Mouse (Mus musculus): Measurements from ENCODE around the gene Rnf6. TPM values are rescaled to one million over a fixed set of nuclear protein-coding genes. Genes with fewer than 3 reads are reported as not detected.

Rnf6 gene
- total RNA-seq, 1 experiment, result 25.1 TPM

- TF ChIP-seq MAFK (IDR thresholded peaks at IDR 0.05; ENCODE audit: insufficient read depth, low read depth, low read length) (no peak), HCFC1 (IDR thresholded peaks at IDR 0.05; ENCODE audit: borderline replicate concordance, insufficient read depth, low read length) (no peak), CHD2 (IDR thresholded peaks at IDR 0.05; ENCODE audit: low read depth, low read length) (no peak), ZC3H11A (IDR thresholded peaks at IDR 0.05; ENCODE audit: borderline replicate concordance, low read depth, low read length) (no peak), ZNF384 (IDR thresholded peaks at IDR 0.05; ENCODE audit: low read depth, low read length) (no peak)
- Histone ChIP-seq H3K27ac (ENCODE audit: insufficient read depth, low read depth, low read length, poor library complexity, severe bottlenecking) (no peak overlapping the region), H3K4me1 (ENCODE audit: control insufficient read depth in 2 of 2, insufficient read depth in 2 of 2, low read length in 2 of 2, poor library complexity in 1 of 2) (no peaks in the 10 kb centered on the region), H3K9ac (ENCODE audit: insufficient read depth, low read depth, low read length, poor library complexity, severe bottlenecking) (peak overlapping the region; percentile 90; the same call in 1 of the 2 replicates), H3K9me3 (ENCODE audit: control insufficient read depth, insufficient read depth, low read depth, low read length) (no peaks in the 10 kb centered on the region), H3K36me3 (ENCODE audit: control insufficient read depth, insufficient read depth, low read length, poor library complexity, severe bottlenecking) (no peaks in the 10 kb centered on the region), H3K4me3 (ENCODE audit: insufficient read depth in 1 of 2, low read depth in 1 of 2, low read length in 2 of 2, poor library complexity in 1 of 2, severe bottlenecking in 1 of 2) (peak overlapping the region; percentile 94 to 97)
- in situ Hi-C loops (cut with MboI; ENCODE audit: low sequenced_read_pairs in 2 of 2, unreplicated experiment in 2 of 2), result no loop called here
- no peak for DNase-seq (ENCODE audit: low read depth, low spot score)
Measured at GRCm38 (mm10) chr5:146221722-146222121, 367 bp upstream of the Rnf6 start.

DNA sequence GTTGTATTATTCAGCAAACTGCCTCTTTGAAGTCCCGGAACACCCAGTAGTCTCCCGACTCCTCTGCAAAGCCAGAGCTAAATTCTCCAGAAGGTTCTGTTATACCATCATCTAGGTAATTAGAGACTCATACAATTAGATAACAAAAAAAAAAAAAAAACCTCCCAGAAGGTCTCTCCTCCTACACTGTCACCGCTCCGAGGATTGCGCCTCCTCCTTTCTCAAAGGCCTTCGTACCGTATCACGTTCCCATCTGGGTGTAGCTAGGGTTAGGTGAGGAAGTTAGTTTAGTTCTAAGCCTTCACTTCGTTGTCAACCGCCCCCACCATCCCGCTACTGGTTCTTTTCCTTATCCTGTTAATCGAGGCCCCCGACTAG, 865 bp downstream of the Rnf6 start:
- peak overlapping the region; percentile 94 for H3K4me3 ChIP-seq (ENCODE audit: insufficient read depth in 1 of 2, low read depth in 1 of 2, low read length in 2 of 2, poor library complexity in 1 of 2, severe bottlenecking in 1 of 2)
- no peaks in the 10 kb centered on the region for H3K4me1 ChIP-seq (ENCODE audit: control insufficient read depth in 2 of 2, insufficient read depth in 2 of 2, low read length in 2 of 2, poor library complexity in 1 of 2)
- no peak for DNase-seq (ENCODE audit: low read depth, low spot score)
- no peaks in the 10 kb centered on the region for H3K9me3 ChIP-seq (ENCODE audit: control insufficient read depth, insufficient read depth, low read depth, low read length)
- peak overlapping the region; percentile 53 for H3K9ac ChIP-seq (ENCODE audit: insufficient read depth, low read depth, low read length, poor library complexity, severe bottlenecking)
- no peak overlapping the region for H3K27ac ChIP-seq (ENCODE audit: insufficient read depth, low read depth, low read length, poor library complexity, severe bottlenecking)
- H3K36me3 ChIP-seq (ENCODE audit: control insufficient read depth, insufficient read depth, low read length, poor library complexity, severe bottlenecking), result peaks cover 2% of the 10 kb centered on the region; the same call in 1 of the 2 replicates
- in situ Hi-C loops (cut with MboI; ENCODE audit: low sequenced_read_pairs in 2 of 2, unreplicated experiment in 2 of 2), result no loop called here
- TF ChIP-seq ZNF384 (IDR thresholded peaks at IDR 0.05; ENCODE audit: low read depth, low read length), result no peak
- TF ChIP-seq MAFK (IDR thresholded peaks at IDR 0.05; ENCODE audit: insufficient read depth, low read depth, low read length), result no peak
- TF ChIP-seq HCFC1 (IDR thresholded peaks at IDR 0.05; ENCODE audit: borderline replicate concordance, insufficient read depth, low read length), result no peak
- no peak for TF ChIP-seq CHD2 (IDR thresholded peaks at IDR 0.05; ENCODE audit: low read depth, low read length)
- no peak for TF ChIP-seq ZC3H11A (IDR thresholded peaks at IDR 0.05; ENCODE audit: borderline replicate concordance, low read depth, low read length)

DNA sequence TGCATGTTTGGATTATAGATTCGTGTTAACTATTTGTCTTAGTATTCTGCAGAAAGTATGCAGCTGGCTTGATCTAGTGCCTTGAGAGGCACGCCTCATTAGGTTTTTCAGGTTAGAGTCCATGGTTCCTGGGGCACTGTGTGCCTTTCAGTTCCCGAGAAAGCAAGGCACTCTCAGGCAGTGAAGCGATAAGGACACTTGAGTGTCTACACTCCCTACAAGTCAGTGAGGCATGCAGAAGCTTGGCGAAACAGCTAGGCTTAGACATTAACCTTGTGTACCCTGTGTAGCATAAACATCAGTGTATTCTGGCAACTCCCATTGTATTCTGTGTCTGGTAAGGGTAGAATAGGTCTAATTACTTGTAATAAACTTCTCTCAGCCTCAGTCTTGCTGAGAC, 15.8 kb downstream of the Rnf6 start:
- H3K4me3 ChIP-seq (ENCODE audit: insufficient read depth in 1 of 2, low read depth in 1 of 2, low read length in 2 of 2, poor library complexity in 1 of 2, severe bottlenecking in 1 of 2), result no peak overlapping the region

DNA sequence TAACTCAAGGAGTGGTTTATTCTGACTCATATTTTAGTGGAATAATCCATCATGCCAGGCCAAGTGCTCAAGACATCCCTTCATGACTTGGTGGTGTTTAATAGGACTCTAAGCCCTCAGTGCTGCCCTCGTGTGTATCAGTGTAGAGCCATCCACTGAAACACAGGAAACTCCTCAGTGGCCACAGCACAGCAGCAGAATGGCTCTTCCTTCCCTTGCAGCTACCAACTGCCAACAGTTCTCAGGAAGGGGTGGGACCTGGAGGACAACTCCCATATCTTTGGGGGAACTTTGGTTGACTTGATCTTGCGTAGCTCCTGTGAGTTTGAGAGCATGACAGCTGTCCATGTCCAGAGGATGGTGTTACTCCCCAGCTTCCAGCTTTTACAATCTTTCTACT, 17.4 kb downstream of the Rnf6 start:
- peaks cover 9% of the 10 kb centered on the region for H3K36me3 ChIP-seq (ENCODE audit: control insufficient read depth, insufficient read depth, low read length, poor library complexity, severe bottlenecking)
- no peaks in the 10 kb centered on the region for H3K4me1 ChIP-seq (ENCODE audit: control insufficient read depth in 2 of 2, insufficient read depth in 2 of 2, low read length in 2 of 2, poor library complexity in 1 of 2)
- no peaks in the 10 kb centered on the region for H3K9me3 ChIP-seq (ENCODE audit: control insufficient read depth, insufficient read depth, low read depth, low read length)
- DNase-seq (ENCODE audit: low read depth, low spot score), result no peak
- H3K27ac ChIP-seq (ENCODE audit: insufficient read depth, low read depth, low read length, poor library complexity, severe bottlenecking), result no peak overlapping the region
- in situ Hi-C loops (cut with MboI; ENCODE audit: low sequenced_read_pairs in 2 of 2, unreplicated experiment in 2 of 2), result no loop called here
- no peak overlapping the region for H3K4me3 ChIP-seq (ENCODE audit: insufficient read depth in 1 of 2, low read depth in 1 of 2, low read length in 2 of 2, poor library complexity in 1 of 2, severe bottlenecking in 1 of 2)
- TF ChIP-seq HCFC1 (IDR thresholded peaks at IDR 0.05; ENCODE audit: borderline replicate concordance, insufficient read depth, low read length) (no peak), ZC3H11A (IDR thresholded peaks at IDR 0.05; ENCODE audit: borderline replicate concordance, low read depth, low read length) (no peak), CHD2 (IDR thresholded peaks at IDR 0.05; ENCODE audit: low read depth, low read length) (no peak), MAFK (IDR thresholded peaks at IDR 0.05; ENCODE audit: insufficient read depth, low read depth, low read length) (no peak), ZNF384 (IDR thresholded peaks at IDR 0.05; ENCODE audit: low read depth, low read length) (no peak)
- H3K9ac ChIP-seq (ENCODE audit: insufficient read depth, low read depth, low read length, poor library complexity, severe bottlenecking), result no peak overlapping the region

More for the DNA sequence above, 15.8 kb downstream of the Rnf6 start:
- in situ Hi-C loops (cut with MboI; ENCODE audit: low sequenced_read_pairs in 2 of 2, unreplicated experiment in 2 of 2), result no loop called here
- no peak overlapping the region for H3K27ac ChIP-seq (ENCODE audit: insufficient read depth, low read depth, low read length, poor library complexity, severe bottlenecking)
- TF ChIP-seq CHD2 (IDR thresholded peaks at IDR 0.05; ENCODE audit: low read depth, low read length) (no peak), HCFC1 (IDR thresholded peaks at IDR 0.05; ENCODE audit: borderline replicate concordance, insufficient read depth, low read length) (no peak), ZC3H11A (IDR thresholded peaks at IDR 0.05; ENCODE audit: borderline replicate concordance, low read depth, low read length) (no peak)
- no peaks in the 10 kb centered on the region for H3K4me1 ChIP-seq (ENCODE audit: control insufficient read depth in 2 of 2, insufficient read depth in 2 of 2, low read length in 2 of 2, poor library complexity in 1 of 2)
- no peak overlapping the region for H3K9ac ChIP-seq (ENCODE audit: insufficient read depth, low read depth, low read length, poor library complexity, severe bottlenecking)
- DNase-seq (ENCODE audit: low read depth, low spot score), result no peak
- peaks cover 14% of the 10 kb centered on the region for H3K36me3 ChIP-seq (ENCODE audit: control insufficient read depth, insufficient read depth, low read length, poor library complexity, severe bottlenecking)
- H3K9me3 ChIP-seq (ENCODE audit: control insufficient read depth, insufficient read depth, low read depth, low read length), result no peaks in the 10 kb centered on the region

- Histone ChIP-seq H3K27ac (ENCODE audit: insufficient read depth, low read depth, low read length, poor library complexity, severe bottlenecking) (no peak overlapping the region), H3K36me3 (ENCODE audit: control insufficient read depth, insufficient read depth, low read length, poor library complexity, severe bottlenecking) (peaks cover 6% of the 10 kb centered on the region), H3K9ac (ENCODE audit: insufficient read depth, low read depth, low read length, poor library complexity, severe bottlenecking) (no peak overlapping the region), H3K9me3 (ENCODE audit: control insufficient read depth, insufficient read depth, low read depth, low read length) (no peaks in the 10 kb centered on the region), H3K4me1 (ENCODE audit: control insufficient read depth in 2 of 2, insufficient read depth in 2 of 2, low read length in 2 of 2, poor library complexity in 1 of 2) (no peaks in the 10 kb centered on the region), H3K4me3 (ENCODE audit: insufficient read depth in 1 of 2, low read depth in 1 of 2, low read length in 2 of 2, poor library complexity in 1 of 2, severe bottlenecking in 1 of 2) (no peak overlapping the region)
- in situ Hi-C loops (cut with MboI; ENCODE audit: low sequenced_read_pairs in 2 of 2, unreplicated experiment in 2 of 2), result no loop called here
- TF ChIP-seq HCFC1 (IDR thresholded peaks at IDR 0.05; ENCODE audit: borderline replicate concordance, insufficient read depth, low read length) (no peak), ZNF384 (IDR thresholded peaks at IDR 0.05; ENCODE audit: low read depth, low read length) (0 out of 2 replicates have a peak, but pooled peaks have one; percentile 10)
- DNase-seq (ENCODE audit: low read depth, low spot score), result no peak
Measured at GRCm38 (mm10) chr5:146200580-146200979, 20.8 kb downstream of the Rnf6 start.

Measured in ES-E14 (cell line).